Mouse (Mus musculus) bone marrow, adult 2 months (tissue): ENCODE data around the gene Phlda1. TPM values are rescaled to one million over a fixed set of nuclear protein-coding genes. Genes with fewer than 3 reads are reported as not detected.

Experiments
- H3K27ac ChIP-seq: fragments of 200-500 bp; 2 replicates; pipeline ENCODE4 v1.5.1; 2012; ENCODE audit warnings: low read depth, mild to moderate bottlenecking, control low read depth, inconsistent platforms, low read length; ENCODE audit not compliant: control insufficient read depth, poor library complexity, insufficient read depth
- H3K4me1 ChIP-seq: fragments of 200-500 bp; 2 replicates; pipeline ENCODE4 v1.6.1; 2011; ENCODE audit warnings: low read length; ENCODE audit not compliant: control insufficient read depth, insufficient read depth
- H3K4me3 ChIP-seq: fragments of 200-500 bp; replicated peaks from 2 replicates; pipeline ENCODE3; 2011; ENCODE audit warnings: mild to moderate bottlenecking, low read depth, low read length, control low read depth; ENCODE audit not compliant: control insufficient read depth
- CTCF ChIP-seq: fragments of 200-500 bp; IDR thresholded peaks from 2 replicates; pipeline ENCODE4 v1.5.1; 2011; ENCODE audit warnings: low read length, control low read depth; ENCODE audit not compliant: control insufficient read depth, insufficient read depth
- POLR2A ChIP-seq: fragments of 200-500 bp; IDR thresholded peaks from 2 replicates; pipeline ENCODE4 v1.6.1; 2011; ENCODE audit warnings: low read depth, mild to moderate bottlenecking, control low read depth, low read length, borderline replicate concordance; ENCODE audit not compliant: control insufficient read depth
- WGBS: fragments of 180-500 bp; shearing (Covaris S2); methylation state at CpG from one replicate; pipeline ENCODE4 v1.1.7; 2018; 5-methylcytosine and 5-hydroxymethylcytosine counted together
- polyA plus RNA-seq: library from polyadenylated mRNA; stranded (reverse); fragments of >200 nt; gene quantifications from 2 replicates; pipeline ENCODE4 v1.2.4, GENCODE M21; 2011; ENCODE audit warnings: low replicate concordance; ENCODE audit not compliant: missing spikeins, insufficient read depth, insufficient read length

Gene Phlda1
- polyA plus RNA-seq, 1 experiment, result 14.9 TPM

- 43% methylated on average over 7 of the region's 7 CpGs for WGBS
- TF ChIP-seq CTCF (no peak), POLR2A (no peak)
- no peak overlapping the region for H3K27ac ChIP-seq
Measured at GRCm38 (mm10) chr10:111508324-111509080, 2.4 kb downstream of the Phlda1 start.

DNA sequence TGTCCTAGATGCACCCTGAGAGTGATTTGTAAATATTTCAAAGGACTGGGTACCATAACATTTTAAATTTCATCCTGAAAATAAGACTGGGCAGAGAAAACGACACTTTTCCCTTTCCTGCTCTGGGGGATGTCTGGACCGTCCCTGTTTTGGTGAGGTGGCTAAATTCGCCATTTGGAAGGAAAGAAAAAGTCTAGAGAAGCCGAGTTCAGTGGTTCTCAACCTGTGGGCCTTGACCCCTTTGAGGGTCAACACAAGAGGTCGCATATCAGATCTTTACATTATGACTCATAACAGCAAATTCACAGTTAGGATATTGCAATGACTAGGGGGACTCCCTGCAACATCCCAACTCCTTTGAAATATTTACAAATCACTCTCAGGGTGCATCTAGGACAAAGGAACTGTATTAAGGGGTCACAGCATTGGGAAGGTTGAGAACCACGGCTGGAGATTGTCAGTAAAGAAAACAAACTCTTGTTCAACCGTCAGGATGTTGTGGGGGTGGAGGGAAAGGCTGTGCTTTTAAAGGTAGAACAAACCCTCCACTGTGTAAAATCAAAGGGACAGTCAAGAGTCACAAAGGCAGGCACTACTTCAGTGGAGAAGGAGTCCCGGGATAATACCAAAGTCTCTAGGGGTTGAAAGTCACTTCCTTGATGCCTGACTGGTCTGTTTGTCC lies 3.2 kb downstream of the Phlda1 start:
- no peak for TF ChIP-seq POLR2A
- no peak for TF ChIP-seq CTCF
- 73% methylated on average over 8 of the region's 8 CpGs for WGBS
- Histone ChIP-seq H3K27ac (no peak overlapping the region), H3K4me3 (no peak overlapping the region), H3K4me1 (no peaks in the 10 kb centered on the region; the same call in 1 of the 2 replicates)

More at GRCm38 (mm10) chr10:111508324-111509080, 2.4 kb downstream of the Phlda1 start:
- Histone ChIP-seq H3K4me1 (no peaks in the 10 kb centered on the region; the same call in 1 of the 2 replicates), H3K4me3 (no peak overlapping the region)

GRCm38 (mm10) chr10:111509981-111510380 lies 3.9 kb downstream of the Phlda1 start:
- Histone ChIP-seq H3K4me3 (no peak overlapping the region), H3K4me1 (no peaks in the 10 kb centered on the region; the same call in 1 of the 2 replicates), H3K27ac (no peak overlapping the region)
- WGBS, result 79% methylated on average over 7 of the region's 7 CpGs
- TF ChIP-seq POLR2A (no peak), CTCF (no peak)

GRCm38 (mm10) chr10:111510798-111511197 lies 4.7 kb downstream of the Phlda1 start:
- 11% methylated on average over 7 of the region's 7 CpGs for WGBS
- Histone ChIP-seq H3K4me3 (no peak overlapping the region), H3K27ac (no peak overlapping the region), H3K4me1 (peaks cover 3% of the 10 kb centered on the region; the same call in 1 of the 2 replicates)
- TF ChIP-seq CTCF, result no peak

DNA sequence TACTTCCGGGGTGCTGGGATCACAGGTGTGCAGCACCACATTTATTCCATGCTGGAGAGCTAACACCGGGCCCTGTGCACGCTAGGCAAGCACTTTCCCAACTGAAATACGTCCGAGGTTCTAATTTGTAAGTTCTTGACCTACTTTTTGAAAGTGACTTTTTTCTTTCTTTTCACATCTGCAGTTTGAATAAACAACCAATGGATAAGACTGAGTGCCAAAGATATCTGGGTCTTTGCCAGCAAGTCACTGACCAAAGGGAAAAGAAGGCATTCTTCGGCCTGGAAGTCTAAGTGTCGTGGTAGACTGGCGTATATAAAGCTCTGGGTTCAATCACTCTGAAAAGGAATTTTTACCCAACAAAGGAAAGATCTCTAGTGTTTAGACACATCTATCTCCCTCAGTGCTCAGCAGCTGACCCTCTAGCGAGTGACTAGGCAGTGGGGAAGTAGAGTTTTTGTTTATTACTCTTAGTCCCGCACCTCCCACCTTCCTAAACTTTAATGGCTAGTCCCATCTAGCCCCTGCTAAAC lies 6.0 kb downstream of the Phlda1 start:
- H3K4me3 ChIP-seq, result no peak overlapping the region

GRCm38 (mm10) chr10:111514282-111514885 lies 8.3 kb downstream of the Phlda1 start:
- TF ChIP-seq POLR2A (no peak), CTCF (no peak)
- H3K4me1 ChIP-seq, result peaks cover 3% of the 10 kb centered on the region; the same call in 1 of the 2 replicates
- 68% methylated on average over 5 of the region's 5 CpGs for WGBS
- no peak overlapping the region for H3K27ac ChIP-seq
- no peak overlapping the region for H3K4me3 ChIP-seq

More for the DNA sequence above, 6.0 kb downstream of the Phlda1 start:
- Histone ChIP-seq H3K4me1 (peaks cover 3% of the 10 kb centered on the region; the same call in 1 of the 2 replicates), H3K27ac (no peak overlapping the region)
- 82% methylated on average over 10 of the region's 10 CpGs for WGBS
- TF ChIP-seq CTCF, result no peak
- no peak for TF ChIP-seq POLR2A

- Histone ChIP-seq H3K4me3 (no peak overlapping the region), H3K4me1 (peaks cover 3% of the 10 kb centered on the region; the same call in 1 of the 2 replicates), H3K27ac (peak overlapping the region; percentile 45; the same call in 1 of the 2 replicates)
- 71% methylated on average over 17 of the region's 17 CpGs for WGBS
- TF ChIP-seq CTCF (no peak), POLR2A (no peak)
Measured at GRCm38 (mm10) chr10:111515071-111516010, 9.3 kb downstream of the Phlda1 start.
